8 mouse cellular contexts compared by ENCODE assay signal in the genomic region with DNA sequence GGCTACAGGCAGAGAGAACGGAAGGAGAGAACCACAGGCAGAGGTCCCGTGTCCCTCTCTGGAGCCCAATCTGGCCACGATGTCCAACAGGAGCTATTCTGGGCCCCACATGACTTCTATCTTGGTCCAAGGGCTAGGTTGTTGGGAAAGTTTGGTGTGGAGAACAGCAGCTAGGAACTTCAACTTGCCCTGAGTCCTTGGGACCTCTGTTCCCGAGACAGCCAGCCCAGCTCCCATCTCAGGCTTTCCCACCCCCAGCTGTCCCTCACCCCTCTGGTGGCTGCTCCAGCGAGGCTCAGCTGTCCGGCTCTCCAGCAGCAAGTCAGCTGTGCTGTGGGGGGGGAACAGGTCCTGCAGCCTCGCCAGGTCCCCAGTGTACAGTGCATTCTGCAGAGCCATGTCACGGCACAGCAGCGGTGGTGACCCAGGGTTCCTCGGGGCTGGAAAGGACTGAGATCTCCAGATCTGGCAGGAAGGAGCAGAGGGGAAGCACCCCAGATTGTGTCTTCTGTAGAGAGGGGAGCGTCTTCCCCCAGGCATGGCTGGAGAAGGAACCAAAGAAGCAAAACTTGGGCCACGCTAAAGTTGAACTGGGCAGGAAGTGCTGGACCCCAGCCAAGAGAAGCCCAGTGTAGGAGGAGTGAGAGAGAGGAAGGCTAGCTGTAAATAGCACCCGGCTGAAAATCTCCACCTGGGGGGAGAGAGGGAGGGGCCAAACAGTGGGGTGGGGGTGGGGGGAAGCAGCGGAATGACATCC. TPM values are rescaled to one million over a fixed set of nuclear protein-coding genes. Genes with fewer than 3 reads are reported as not detected.
DNase-seq lines count a peak whose midpoint lies in the region; ATAC-seq lines count a peak whose summit lies in the region.

Gene Asb10 (minus strand): TSS at position 592 of the 757 bp plus-strand sequence.

- 0 out of 2 replicates have a peak, but pooled peaks cover 4% of the 10 kb centered on the region for H3K27me3 ChIP-seq in intestine, embryonic 16.5 days (replicated peaks; ENCODE audit: control insufficient read depth, insufficient read depth, low read length)
- peaks cover 14% of the 10 kb centered on the region for H3K27me3 ChIP-seq in limb, embryonic 15.5 days
- no peaks in the 10 kb centered on the region; the same call in 1 of the 2 replicates for H3K27me3 ChIP-seq in neural tube, embryonic 15.5 days (replicated peaks)
- H3K27me3 ChIP-seq in forebrain, embryonic 14.5 days (replicated peaks; ENCODE audit: control insufficient read depth, insufficient read depth, low read length): no peaks in the 10 kb centered on the region

- no peaks in the 10 kb centered on the region for H3K36me3 ChIP-seq in intestine, embryonic 16.5 days (ENCODE audit: control insufficient read depth, insufficient read depth, low read length)
- H3K36me3 ChIP-seq in limb, embryonic 15.5 days: no peaks in the 10 kb centered on the region
- H3K36me3 ChIP-seq in neural tube, embryonic 15.5 days: no peaks in the 10 kb centered on the region
- no peaks in the 10 kb centered on the region for H3K36me3 ChIP-seq in forebrain, embryonic 14.5 days (ENCODE audit: control insufficient read depth, insufficient read depth, low read length)

- peak within 1 kb of the TSS; percentile 14; the same call in 1 of the 2 replicates for H3K4me3 ChIP-seq in intestine, embryonic 16.5 days (ENCODE audit: low read length)
- H3K4me3 ChIP-seq in limb, embryonic 15.5 days: no peak within 1 kb of the TSS
- H3K4me3 ChIP-seq in neural tube, embryonic 15.5 days (replicated peaks): no peak within 1 kb of the TSS
- H3K4me3 ChIP-seq in forebrain, embryonic 14.5 days (ENCODE audit: low read depth, low read length): no peak within 1 kb of the TSS

- peak; percentile 20 for DNase-seq in thymus, postnatal 4 days
- DNase-seq in thymus, postnatal 36 days: no peak
- peak; percentile 79 for DNase-seq in gastrocnemius, postnatal 10 days
- DNase-seq in forebrain, embryonic 14.5 days (ENCODE audit: low spot score): no peak
- no peak for DNase-seq in cerebellum, adult 11-12 months

- H3K27ac ChIP-seq in intestine, embryonic 16.5 days (ENCODE audit: low read length): no peak within 1 kb of the TSS; the same call in 1 of the 2 replicates
- H3K27ac ChIP-seq in limb, embryonic 15.5 days: 0 out of 2 replicates have a peak within 1 kb of the TSS, but pooled peaks have one; percentile 50
- H3K27ac ChIP-seq in neural tube, embryonic 15.5 days (replicated peaks): no peak within 1 kb of the TSS
- H3K27ac ChIP-seq in forebrain, embryonic 14.5 days (ENCODE audit: low read depth, low read length): no peak within 1 kb of the TSS

- H3K9me3 ChIP-seq in intestine, embryonic 16.5 days (ENCODE audit: control insufficient read depth, low read length): no peaks in the 10 kb centered on the region
- H3K9me3 ChIP-seq in limb, embryonic 15.5 days: no peaks in the 10 kb centered on the region
- H3K9me3 ChIP-seq in neural tube, embryonic 15.5 days (replicated peaks): no peaks in the 10 kb centered on the region
- H3K9me3 ChIP-seq in forebrain, embryonic 14.5 days (replicated peaks; ENCODE audit: control insufficient read depth, low read length): no peaks in the 10 kb centered on the region

- WGBS in intestine, embryonic 16.5 days: 19% methylated on average over 14 of the region's 14 CpGs
- 21% methylated on average over 14 of the region's 14 CpGs for WGBS in limb, embryonic 15.5 days
- 46% methylated on average over 14 of the region's 14 CpGs for WGBS in neural tube, embryonic 15.5 days
- WGBS in forebrain, embryonic 14.5 days: 53% methylated on average over 14 of the region's 14 CpGs

- peak; percentile 40 for ATAC-seq in intestine, embryonic 16.5 days
- peak; percentile 53; the same call in 1 of the 2 replicates for ATAC-seq in limb, embryonic 15.5 days (ENCODE audit: insufficient number of reproducible peaks, low FRiP score, low TSS enrichment, low read depth)
- ATAC-seq in neural tube, embryonic 15.5 days (ENCODE audit: low FRiP score): no peak
- ATAC-seq in forebrain, embryonic 14.5 days: no peak

- peak within 1 kb of the TSS; percentile 45 for H3K4me2 ChIP-seq in intestine, embryonic 16.5 days (ENCODE audit: low read depth, low read length)
- H3K4me2 ChIP-seq in limb, embryonic 15.5 days: peak within 1 kb of the TSS; percentile 34
- H3K4me2 ChIP-seq in neural tube, embryonic 15.5 days: peak within 1 kb of the TSS; percentile 27
- no peak within 1 kb of the TSS for H3K4me2 ChIP-seq in forebrain, embryonic 14.5 days (ENCODE audit: low read length)

- H3K9ac ChIP-seq in intestine, embryonic 16.5 days (ENCODE audit: low read depth, low read length): peak within 1 kb of the TSS; percentile 39; the same call in 1 of the 2 replicates
- H3K9ac ChIP-seq in limb, embryonic 15.5 days: no peak within 1 kb of the TSS
- H3K9ac ChIP-seq in neural tube, embryonic 15.5 days (replicated peaks): no peak within 1 kb of the TSS
- H3K9ac ChIP-seq in forebrain, embryonic 14.5 days (ENCODE audit: low read length): no peak within 1 kb of the TSS

- H3K4me1 ChIP-seq in intestine, embryonic 16.5 days (ENCODE audit: control insufficient read depth, insufficient read depth, low read length): peaks cover 12% of the 10 kb centered on the region
- H3K4me1 ChIP-seq in limb, embryonic 15.5 days: peaks cover 29% of the 10 kb centered on the region
- H3K4me1 ChIP-seq in neural tube, embryonic 15.5 days: peaks cover 22% of the 10 kb centered on the region; the same call in 1 of the 2 replicates
- H3K4me1 ChIP-seq in forebrain, embryonic 14.5 days (ENCODE audit: control insufficient read depth, insufficient read depth, low read length): peaks cover 4% of the 10 kb centered on the region; the same call in 1 of the 2 replicates

RNA-seq across cellular contexts. Expression of gene Asb10, which starts in this region (rescaled TPM):
- 10 to 100 TPM; 31.3 to 37.4 TPM for total RNA-seq in gastrocnemius, postnatal 10 days (2021)
- 0.16 and 0.29 TPM in 2 replicates for polyA plus RNA-seq in intestine, embryonic 16.5 days (2015; fragmentation: Nextera tagmentation; extraction: Ambion mirVana)
- 0.99 and 1.8 TPM in 2 replicates for polyA plus RNA-seq in limb, embryonic 15.5 days (2015; fragmentation: Nextera tagmentation; extraction: Ambion mirVana)
- polyA plus RNA-seq in neural tube, embryonic 15.5 days (2015; fragmentation: Nextera tagmentation; extraction: Ambion mirVana): 0.40 and 0.87 TPM in 2 replicates
- 0.09 and 0.17 TPM in 2 replicates for polyA plus RNA-seq in forebrain, embryonic 14.5 days (2014; fragmentation: Nextera tagmentation; extraction: Ambion mirVana)

Comparison
In these comparisons a context has a peak if more than half of its experiments do, and no peak if none do; other contexts are left out.
1. DNase-seq: peak in thymus, postnatal 4 days (single experiment) and gastrocnemius, postnatal 10 days (single experiment); none in thymus, postnatal 36 days (0 of 2), forebrain, embryonic 14.5 days (single experiment) and cerebellum, adult 11-12 months (single experiment).
2. Peak in ATAC-seq, H3K4me3 ChIP-seq, H3K9ac ChIP-seq and H3K4me2 ChIP-seq in intestine, embryonic 16.5 days; RNA of the gene not detected or under 1 TPM.